Mouse (Mus musculus): ENCODE measurements around the gene Zbtb38. TPM values are rescaled to one million over a fixed set of nuclear protein-coding genes. Genes with fewer than 3 reads are reported as not detected.

Zbtb38 gene
- polyA plus RNA-seq, 1 experiment from 2014 or later: 11.3 TPM

GRCm38 (mm10) chr9:96738563-96739355, 13.9 kb downstream of the Zbtb38 start:
- H3K27ac ChIP-seq (ENCODE audit: low read depth, low read length): no peak overlapping the region
- H3K4me1 ChIP-seq (ENCODE audit: control insufficient read depth, insufficient read depth, low read length): peaks cover 6% of the 10 kb centered on the region
- WGBS: 84% methylated on average over 13 of the region's 13 CpGs
- no peak overlapping the region for H3K4me2 ChIP-seq
- no peak overlapping the region for H3K9ac ChIP-seq (ENCODE audit: low read length)
- no peak for DNase-seq (ENCODE audit: low spot score, missing footprints)
- H3K4me3 ChIP-seq (ENCODE audit: low read depth, low read length): no peak overlapping the region
- ATAC-seq (ENCODE audit: low FRiP score): no peak
- no peaks in the 10 kb centered on the region for H3K9me3 ChIP-seq (ENCODE audit: control insufficient read depth, low read length)
- no peaks in the 10 kb centered on the region for H3K36me3 ChIP-seq (ENCODE audit: control insufficient read depth, insufficient read depth, low read length)
- no peaks in the 10 kb centered on the region for H3K27me3 ChIP-seq (ENCODE audit: control insufficient read depth, insufficient read depth, low read length)

GRCm38 (mm10) chr9:96735946-96736345, 16.7 kb downstream of the Zbtb38 start:
- H3K4me2 ChIP-seq: no peak overlapping the region
- DNase-seq (ENCODE audit: low spot score, missing footprints): no peak
- no peak overlapping the region for H3K27ac ChIP-seq (ENCODE audit: low read depth, low read length)
- peaks cover 15% of the 10 kb centered on the region for H3K4me1 ChIP-seq (ENCODE audit: control insufficient read depth, insufficient read depth, low read length)
- no peak overlapping the region for H3K4me3 ChIP-seq (ENCODE audit: low read depth, low read length)
- no peak overlapping the region for H3K9ac ChIP-seq (ENCODE audit: low read length)
- WGBS: 65% methylated on average over 4 of the region's 4 CpGs
- ATAC-seq (ENCODE audit: low FRiP score): no peak
- no peaks in the 10 kb centered on the region for H3K36me3 ChIP-seq (ENCODE audit: control insufficient read depth, insufficient read depth, low read length)
- H3K27me3 ChIP-seq (ENCODE audit: control insufficient read depth, insufficient read depth, low read length): no peaks in the 10 kb centered on the region
- no peaks in the 10 kb centered on the region for H3K9me3 ChIP-seq (ENCODE audit: control insufficient read depth, low read length)

- no peak overlapping the region for H3K4me2 ChIP-seq
Measured at GRCm38 (mm10) chr9:96733425-96733717, 19.3 kb downstream of the Zbtb38 start.

GRCm38 (mm10) chr9:96732644-96733424, 19.8 kb downstream of the Zbtb38 start:
- Histone ChIP-seq H3K36me3 (ENCODE audit: control insufficient read depth, insufficient read depth, low read length) (no peaks in the 10 kb centered on the region), H3K27ac (ENCODE audit: low read depth, low read length) (peak overlapping the region; percentile 6; the same call in 1 of the 2 replicates), H3K4me1 (ENCODE audit: control insufficient read depth, insufficient read depth, low read length) (peaks cover 17% of the 10 kb centered on the region), H3K4me3 (ENCODE audit: low read depth, low read length) (no peak overlapping the region), H3K9me3 (ENCODE audit: control insufficient read depth, low read length) (no peaks in the 10 kb centered on the region), H3K9ac (ENCODE audit: low read length) (peak overlapping the region; percentile 54; the same call in 1 of the 2 replicates), H3K27me3 (ENCODE audit: control insufficient read depth, insufficient read depth, low read length) (peaks cover 3% of the 10 kb centered on the region; the same call in 1 of the 2 replicates), H3K4me2 (peak overlapping the region; percentile 24; the same call in 1 of the 2 replicates)
- ATAC-seq (ENCODE audit: low FRiP score): no peak
- DNase-seq (ENCODE audit: low spot score, missing footprints): no peak
- WGBS: 82% methylated on average over 17 of the region's 17 CpGs

More at GRCm38 (mm10) chr9:96733425-96733717, 19.3 kb downstream of the Zbtb38 start:
- Histone ChIP-seq H3K9ac (ENCODE audit: low read length) (no peak overlapping the region), H3K4me1 (ENCODE audit: control insufficient read depth, insufficient read depth, low read length) (peaks cover 17% of the 10 kb centered on the region), H3K27me3 (ENCODE audit: control insufficient read depth, insufficient read depth, low read length) (no peaks in the 10 kb centered on the region), H3K36me3 (ENCODE audit: control insufficient read depth, insufficient read depth, low read length) (no peaks in the 10 kb centered on the region), H3K27ac (ENCODE audit: low read depth, low read length) (no peak overlapping the region), H3K4me3 (ENCODE audit: low read depth, low read length) (no peak overlapping the region), H3K9me3 (ENCODE audit: control insufficient read depth, low read length) (no peaks in the 10 kb centered on the region)
- no peak for DNase-seq (ENCODE audit: low spot score, missing footprints)
- WGBS: 97% methylated on average over 4 of the region's 4 CpGs
- ATAC-seq (ENCODE audit: low FRiP score): no peak

- ATAC-seq (ENCODE audit: low FRiP score) (peak; percentile 76), DNase-seq (ENCODE audit: low spot score, missing footprints) (peak; percentile 93)
- peaks cover 18% of the 10 kb centered on the region for H3K4me1 ChIP-seq (ENCODE audit: control insufficient read depth, insufficient read depth, low read length)
- whole genome bisulfite sequencing: 33% methylated on average over 14 of the region's 14 CpGs
- no peak overlapping the region for H3K4me3 ChIP-seq (ENCODE audit: low read depth, low read length)
- H3K27ac ChIP-seq (ENCODE audit: low read depth, low read length): peak overlapping the region; percentile 52
- H3K4me2 ChIP-seq: peak overlapping the region; percentile 24
- H3K27me3 ChIP-seq (ENCODE audit: control insufficient read depth, insufficient read depth, low read length): peaks cover 5% of the 10 kb centered on the region; the same call in 1 of the 2 replicates
- peak overlapping the region; percentile 54 for H3K9ac ChIP-seq (ENCODE audit: low read length)
- H3K36me3 ChIP-seq (ENCODE audit: control insufficient read depth, insufficient read depth, low read length): no peaks in the 10 kb centered on the region
- no peaks in the 10 kb centered on the region for H3K9me3 ChIP-seq (ENCODE audit: control insufficient read depth, low read length)
Measured at GRCm38 (mm10) chr9:96731961-96732511, 20.6 kb downstream of the Zbtb38 start.

GRCm38 (mm10) chr9:96731039-96731895, 21.4 kb downstream of the Zbtb38 start:
- H3K9me3 ChIP-seq (ENCODE audit: control insufficient read depth, low read length): no peaks in the 10 kb centered on the region
- peak overlapping the region; percentile 52; the same call in 1 of the 2 replicates for H3K27ac ChIP-seq (ENCODE audit: low read depth, low read length)
- H3K4me3 ChIP-seq (ENCODE audit: low read depth, low read length): no peak overlapping the region
- WGBS: 71% methylated on average over 19 of the region's 19 CpGs
- H3K9ac ChIP-seq (ENCODE audit: low read length): peak overlapping the region; percentile 54
- peaks cover 25% of the 10 kb centered on the region for H3K4me1 ChIP-seq (ENCODE audit: control insufficient read depth, insufficient read depth, low read length)
- DNase-seq (ENCODE audit: low spot score, missing footprints) (peak; percentile 88), ATAC-seq (ENCODE audit: low FRiP score) (no peak)
- no peaks in the 10 kb centered on the region for H3K36me3 ChIP-seq (ENCODE audit: control insufficient read depth, insufficient read depth, low read length)
- H3K4me2 ChIP-seq: peak overlapping the region; percentile 24
- peaks cover 8% of the 10 kb centered on the region; the same call in 1 of the 2 replicates for H3K27me3 ChIP-seq (ENCODE audit: control insufficient read depth, insufficient read depth, low read length)

GRCm38 (mm10) chr9:96730311-96730625, 22.4 kb downstream of the Zbtb38 start:
- Histone ChIP-seq H3K4me3 (ENCODE audit: low read depth, low read length) (no peak overlapping the region), H3K9me3 (ENCODE audit: control insufficient read depth, low read length) (no peaks in the 10 kb centered on the region), H3K36me3 (ENCODE audit: control insufficient read depth, insufficient read depth, low read length) (no peaks in the 10 kb centered on the region), H3K4me2 (0 out of 2 replicates have a peak overlapping the region, but pooled peaks have one; percentile 11), H3K9ac (ENCODE audit: low read length) (no peak overlapping the region), H3K27me3 (ENCODE audit: control insufficient read depth, insufficient read depth, low read length) (peaks cover 8% of the 10 kb centered on the region; the same call in 1 of the 2 replicates), H3K4me1 (ENCODE audit: control insufficient read depth, insufficient read depth, low read length) (peaks cover 35% of the 10 kb centered on the region), H3K27ac (ENCODE audit: low read depth, low read length) (no peak overlapping the region)
- ATAC-seq (ENCODE audit: low FRiP score) (no peak), DNase-seq (ENCODE audit: low spot score, missing footprints) (no peak)
- 76% methylated on average over 2 of the region's 2 CpGs for WGBS

- H3K36me3 ChIP-seq (ENCODE audit: control insufficient read depth, insufficient read depth, low read length): no peaks in the 10 kb centered on the region
- DNase-seq (ENCODE audit: low spot score, missing footprints) (no peak), ATAC-seq (ENCODE audit: low FRiP score) (no peak)
- H3K27me3 ChIP-seq (ENCODE audit: control insufficient read depth, insufficient read depth, low read length): peaks cover 8% of the 10 kb centered on the region; the same call in 1 of the 2 replicates
- no peak overlapping the region for H3K4me3 ChIP-seq (ENCODE audit: low read depth, low read length)
- H3K4me1 ChIP-seq (ENCODE audit: control insufficient read depth, insufficient read depth, low read length): peaks cover 36% of the 10 kb centered on the region
- H3K9ac ChIP-seq (ENCODE audit: low read length): no peak overlapping the region
- H3K4me2 ChIP-seq: no peak overlapping the region
- no peak overlapping the region for H3K27ac ChIP-seq (ENCODE audit: low read depth, low read length)
- H3K9me3 ChIP-seq (ENCODE audit: control insufficient read depth, low read length): no peaks in the 10 kb centered on the region
- WGBS: 73% methylated on average over 10 of the region's 10 CpGs
Measured at GRCm38 (mm10) chr9:96729537-96730310, 22.9 kb downstream of the Zbtb38 start.

Measured in midbrain, embryonic 11.5 days (tissue).